Mouse (Mus musculus): ENCODE results near the gene Pxylp1. TPM values are rescaled to one million over a fixed set of nuclear protein-coding genes. Genes with fewer than 3 reads are reported as not detected.

Gene Pxylp1
- polyA plus RNA-seq, 1 experiment = 14.5 TPM

GRCm38 (mm10) chr9:96792543-96792942 is 99.9 kb downstream of the Pxylp1 start:
- H3K4me1 ChIP-seq (ENCODE audit: control insufficient read depth, insufficient read depth, low read length) = peaks cover 4% of the 10 kb centered on the region
- WGBS = 68% methylated on average over 2 of the region's 2 CpGs
- no peak overlapping the region for H3K4me3 ChIP-seq (replicated peaks; ENCODE audit: control insufficient read depth, low read depth, low read length)
- H3K27ac ChIP-seq (ENCODE audit: control insufficient read depth, insufficient read depth, low read depth, low read length, poor library complexity) = no peak overlapping the region
- TF ChIP-seq POLR2A (IDR thresholded peaks at IDR 0.05; ENCODE audit: borderline replicate concordance, control insufficient read depth, low read depth, low read length) (no peak), CTCF (IDR thresholded peaks at IDR 0.05; ENCODE audit: control insufficient read depth, insufficient read depth, low read length) (no peak)

GRCm38 (mm10) chr9:96790389-96791007 is 102.0 kb downstream of the Pxylp1 start:
- H3K4me1 ChIP-seq (ENCODE audit: control insufficient read depth, insufficient read depth, low read length) = peaks cover 4% of the 10 kb centered on the region
- WGBS = 74% methylated on average over 4 of the region's 4 CpGs
- no peak overlapping the region for H3K4me3 ChIP-seq (replicated peaks; ENCODE audit: control insufficient read depth, low read depth, low read length)
- TF ChIP-seq CTCF (IDR thresholded peaks at IDR 0.05; ENCODE audit: control insufficient read depth, insufficient read depth, low read length) (peak; percentile 42), POLR2A (IDR thresholded peaks at IDR 0.05; ENCODE audit: borderline replicate concordance, control insufficient read depth, low read depth, low read length) (no peak)
- no peak overlapping the region for H3K27ac ChIP-seq (ENCODE audit: control insufficient read depth, insufficient read depth, low read depth, low read length, poor library complexity)

GRCm38 (mm10) chr9:96789906-96790305 is 102.6 kb downstream of the Pxylp1 start:
- TF ChIP-seq CTCF (IDR thresholded peaks at IDR 0.05; ENCODE audit: control insufficient read depth, insufficient read depth, low read length) (no peak), POLR2A (IDR thresholded peaks at IDR 0.05; ENCODE audit: borderline replicate concordance, control insufficient read depth, low read depth, low read length) (no peak)
- Histone ChIP-seq H3K4me1 (ENCODE audit: control insufficient read depth, insufficient read depth, low read length) (peaks cover 4% of the 10 kb centered on the region), H3K4me3 (replicated peaks; ENCODE audit: control insufficient read depth, low read depth, low read length) (no peak overlapping the region), H3K27ac (ENCODE audit: control insufficient read depth, insufficient read depth, low read depth, low read length, poor library complexity) (no peak overlapping the region)
- 62% methylated on average over 3 of the region's 3 CpGs for WGBS

DNA sequence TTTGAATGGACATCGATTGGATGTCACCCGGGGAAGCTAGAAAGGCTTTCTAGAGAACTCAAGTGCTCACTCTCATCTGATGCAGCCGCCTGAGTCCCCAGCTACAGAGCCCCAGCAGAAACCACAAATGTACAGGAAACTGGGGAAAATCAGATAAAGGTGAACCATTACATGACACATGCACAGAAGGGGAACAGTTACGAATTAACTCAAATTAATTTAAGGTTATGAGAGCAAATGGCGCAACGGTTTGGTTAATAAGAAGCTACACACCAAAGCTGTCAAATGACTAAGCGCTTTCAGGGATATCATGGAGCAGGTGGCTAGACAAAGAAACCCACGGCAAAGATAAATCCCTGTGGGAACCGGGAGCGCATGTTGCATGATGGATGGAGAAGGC is 104.7 kb downstream of the Pxylp1 start:
- WGBS = 6% methylated on average over 10 of the region's 10 CpGs
- no peak overlapping the region for H3K27ac ChIP-seq (ENCODE audit: control insufficient read depth, insufficient read depth, low read depth, low read length, poor library complexity)
- H3K4me3 ChIP-seq (replicated peaks; ENCODE audit: control insufficient read depth, low read depth, low read length) = no peak overlapping the region
- H3K4me1 ChIP-seq (ENCODE audit: control insufficient read depth, insufficient read depth, low read length) = peaks cover under 1% of the 10 kb centered on the region
- TF ChIP-seq CTCF (IDR thresholded peaks at IDR 0.05; ENCODE audit: control insufficient read depth, insufficient read depth, low read length) = no peak
- no peak for TF ChIP-seq POLR2A (IDR thresholded peaks at IDR 0.05; ENCODE audit: borderline replicate concordance, control insufficient read depth, low read depth, low read length)

- H3K4me3 ChIP-seq (replicated peaks; ENCODE audit: control insufficient read depth, low read depth, low read length) = no peak overlapping the region
- H3K4me1 ChIP-seq (ENCODE audit: control insufficient read depth, insufficient read depth, low read length) = no peaks in the 10 kb centered on the region; the same call in 1 of the 2 replicates
- no peak overlapping the region for H3K27ac ChIP-seq (ENCODE audit: control insufficient read depth, insufficient read depth, low read depth, low read length, poor library complexity)
- 23% methylated on average over 9 of the region's 9 CpGs for WGBS
- TF ChIP-seq CTCF (IDR thresholded peaks at IDR 0.05; ENCODE audit: control insufficient read depth, insufficient read depth, low read length) = no peak
- TF ChIP-seq POLR2A (IDR thresholded peaks at IDR 0.05; ENCODE audit: borderline replicate concordance, control insufficient read depth, low read depth, low read length) = no peak
These were observed 106.6 kb downstream of the Pxylp1 start for GRCm38 (mm10) chr9:96785871-96786342.

- WGBS = 2% methylated on average over 3 of the region's 3 CpGs
- TF ChIP-seq CTCF (IDR thresholded peaks at IDR 0.05; ENCODE audit: control insufficient read depth, insufficient read depth, low read length) = no peak
- no peak for TF ChIP-seq POLR2A (IDR thresholded peaks at IDR 0.05; ENCODE audit: borderline replicate concordance, control insufficient read depth, low read depth, low read length)
- H3K4me3 ChIP-seq (replicated peaks; ENCODE audit: control insufficient read depth, low read depth, low read length) = no peak overlapping the region
- H3K4me1 ChIP-seq (ENCODE audit: control insufficient read depth, insufficient read depth, low read length) = no peaks in the 10 kb centered on the region; the same call in 1 of the 2 replicates
- H3K27ac ChIP-seq (ENCODE audit: control insufficient read depth, insufficient read depth, low read depth, low read length, poor library complexity) = no peak overlapping the region
These were observed 107.3 kb downstream of the Pxylp1 start for GRCm38 (mm10) chr9:96785187-96785586.

DNA sequence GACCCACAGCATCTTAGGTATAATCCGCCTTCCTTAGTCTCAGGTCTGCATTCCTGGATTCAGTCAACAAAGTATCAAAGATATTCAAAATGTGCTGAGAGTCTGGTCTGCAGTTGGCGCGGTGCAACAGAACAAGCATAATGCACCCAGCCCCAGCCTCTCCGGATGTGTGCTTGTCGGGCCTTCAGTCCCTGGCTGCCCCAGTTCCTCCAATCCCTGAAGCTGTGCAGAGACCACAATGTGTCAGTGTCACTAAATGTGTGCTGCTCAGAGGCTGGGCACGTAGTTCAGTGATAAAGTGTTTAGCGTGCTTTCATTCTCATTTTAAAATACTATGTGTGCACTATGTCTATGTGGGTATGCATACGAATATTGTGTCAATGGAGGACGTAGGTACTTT is 108.8 kb downstream of the Pxylp1 start:
- WGBS = 26% methylated on average over 9 of the region's 9 CpGs
- H3K4me3 ChIP-seq (replicated peaks; ENCODE audit: control insufficient read depth, low read depth, low read length) = no peak overlapping the region
- TF ChIP-seq POLR2A (IDR thresholded peaks at IDR 0.05; ENCODE audit: borderline replicate concordance, control insufficient read depth, low read depth, low read length) (no peak), CTCF (IDR thresholded peaks at IDR 0.05; ENCODE audit: control insufficient read depth, insufficient read depth, low read length) (no peak)

GRCm38 (mm10) chr9:96783258-96783657 is 109.2 kb downstream of the Pxylp1 start:
- Histone ChIP-seq H3K4me1 (ENCODE audit: control insufficient read depth, insufficient read depth, low read length) (no peaks in the 10 kb centered on the region; the same call in 1 of the 2 replicates), H3K27ac (ENCODE audit: control insufficient read depth, insufficient read depth, low read depth, low read length, poor library complexity) (no peak overlapping the region), H3K4me3 (replicated peaks; ENCODE audit: control insufficient read depth, low read depth, low read length) (no peak overlapping the region)
- WGBS = 63% methylated on average over 5 of the region's 5 CpGs
- no peak for TF ChIP-seq POLR2A (IDR thresholded peaks at IDR 0.05; ENCODE audit: borderline replicate concordance, control insufficient read depth, low read depth, low read length)
- no peak for TF ChIP-seq CTCF (IDR thresholded peaks at IDR 0.05; ENCODE audit: control insufficient read depth, insufficient read depth, low read length)

More for the DNA sequence above, 108.8 kb downstream of the Pxylp1 start:
- Histone ChIP-seq H3K4me1 (ENCODE audit: control insufficient read depth, insufficient read depth, low read length) (no peaks in the 10 kb centered on the region; the same call in 1 of the 2 replicates), H3K27ac (ENCODE audit: control insufficient read depth, insufficient read depth, low read depth, low read length, poor library complexity) (no peak overlapping the region)

All from bone marrow, adult 2 months (tissue).